Mouse (Mus musculus) c-Kit-positive CD71-positive TER-119-positive erythroid progenitor cells, embryonic 14.5 days (primary cell): ENCODE data around the gene Sez6l2.

Source experiments
- DNase-seq: peaks from one replicate; pipeline ENCODE4 v3.0.0-alpha.2; 2013; ENCODE audit warnings: low spot score

Gene Sez6l2

GRCm38 (mm10) chr7:127008239-127009019 lies 58.1 kb downstream of the Sez6l2 start:
- peak; percentile 76 for DNase-seq

GRCm38 (mm10) chr7:127009307-127010085 lies 59.1 kb downstream of the Sez6l2 start:
- no peak for DNase-seq

GRCm38 (mm10) chr7:127011051-127011450 lies 60.7 kb downstream of the Sez6l2 start:
- DNase-seq = no peak

DNA sequence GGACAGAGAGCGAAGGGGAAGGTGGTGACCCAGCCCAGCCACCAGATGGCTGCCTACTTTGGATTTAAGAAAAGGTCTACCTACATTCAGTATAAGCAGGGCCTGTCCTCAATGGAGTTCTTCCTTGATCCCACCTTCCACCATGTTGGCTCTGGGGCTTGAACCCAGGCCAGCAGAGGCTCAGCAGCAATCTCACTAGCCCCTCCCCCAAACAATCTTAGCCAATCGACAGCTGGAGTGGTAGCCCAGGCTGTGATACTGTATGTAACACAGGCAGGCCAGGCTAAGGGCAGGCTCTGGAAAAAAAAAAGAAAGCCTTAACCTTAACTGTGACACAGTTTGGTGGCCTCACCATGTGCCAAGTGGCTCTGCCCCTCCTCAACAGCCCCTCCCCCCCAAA lies 61.4 kb downstream of the Sez6l2 start:
- DNase-seq = no peak

DNA sequence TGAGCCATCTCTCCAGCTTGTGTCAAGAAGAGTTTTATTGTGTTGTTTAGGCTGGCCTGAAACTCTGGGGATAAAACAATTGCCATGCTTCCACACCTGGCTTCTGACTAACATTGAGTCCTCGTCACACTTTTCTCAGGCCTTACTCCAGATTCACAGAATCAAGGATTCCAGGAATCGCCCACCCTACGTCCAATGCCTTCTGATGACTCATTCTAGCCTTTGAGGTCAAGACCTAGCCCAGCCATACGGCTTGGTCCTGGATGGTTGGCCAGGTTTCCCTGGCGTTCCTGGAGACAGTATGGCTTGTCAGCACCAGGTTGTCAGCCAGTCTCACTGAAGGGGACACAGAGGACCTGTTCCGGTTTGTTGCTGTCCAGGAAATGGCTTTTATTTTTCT lies 62.0 kb downstream of the Sez6l2 start:
- no peak for DNase-seq

GRCm38 (mm10) chr7:127012845-127013244 lies 62.5 kb downstream of the Sez6l2 start:
- DNase-seq = no peak

- no peak for DNase-seq
Measured at GRCm38 (mm10) chr7:127013385-127013784, 63.0 kb downstream of the Sez6l2 start.

DNA sequence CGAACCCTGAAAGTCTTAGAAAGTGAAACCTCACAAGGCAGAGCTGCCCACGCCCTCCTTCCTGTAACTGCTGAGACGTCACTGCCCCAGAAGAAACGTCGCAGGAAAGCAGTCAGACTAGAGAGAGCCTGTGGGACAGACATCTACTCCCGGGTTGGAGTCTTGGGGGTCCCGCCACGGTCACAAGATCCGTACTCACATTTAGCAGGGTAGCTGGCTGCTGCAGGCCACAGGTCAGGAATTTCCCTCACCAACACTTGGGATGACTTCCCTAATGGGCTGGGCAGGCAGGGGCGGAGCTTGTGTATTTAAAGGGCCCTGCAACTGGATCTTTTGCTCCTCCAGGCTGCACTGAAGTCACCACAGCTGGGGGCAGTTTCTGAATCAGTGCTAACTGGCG lies 64.0 kb downstream of the Sez6l2 start, which contains the start of gene Mvp:
TSS of gene Mvp (minus strand) at position 302 of the 400 bp plus-strand sequence.
- DNase-seq = peak; percentile 58

DNA sequence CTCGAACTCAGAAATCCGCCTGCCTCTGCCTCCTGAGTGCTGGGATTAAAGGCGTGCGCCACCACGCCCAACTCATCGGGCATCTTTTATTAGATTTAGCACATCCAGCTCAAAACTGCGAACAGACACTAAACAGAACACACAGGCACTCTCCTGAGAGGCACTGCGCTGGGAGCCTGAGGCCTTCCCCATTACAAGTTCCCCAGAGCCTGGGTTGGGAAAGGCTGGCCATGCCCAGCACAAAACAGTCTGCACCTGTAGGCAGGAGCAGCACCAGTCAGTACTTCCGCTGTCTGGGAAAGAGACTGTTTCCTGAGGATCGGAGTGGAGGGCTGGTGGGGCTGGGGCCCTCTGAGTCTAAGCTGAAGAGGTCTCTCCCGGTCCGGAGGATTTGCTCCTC lies 64.6 kb downstream of the Sez6l2 start:
- no peak for DNase-seq

- DNase-seq = peak; percentile 45
Measured at GRCm38 (mm10) chr7:127016081-127016480, 65.7 kb downstream of the Sez6l2 start.

GRCm38 (mm10) chr7:127016481-127016485 lies 65.9 kb downstream of the Sez6l2 start, which contains the start of gene Pagr1b:
TSS of gene Pagr1b (minus strand) at chr7:127016484.
- DNase-seq = no peak

DNA sequence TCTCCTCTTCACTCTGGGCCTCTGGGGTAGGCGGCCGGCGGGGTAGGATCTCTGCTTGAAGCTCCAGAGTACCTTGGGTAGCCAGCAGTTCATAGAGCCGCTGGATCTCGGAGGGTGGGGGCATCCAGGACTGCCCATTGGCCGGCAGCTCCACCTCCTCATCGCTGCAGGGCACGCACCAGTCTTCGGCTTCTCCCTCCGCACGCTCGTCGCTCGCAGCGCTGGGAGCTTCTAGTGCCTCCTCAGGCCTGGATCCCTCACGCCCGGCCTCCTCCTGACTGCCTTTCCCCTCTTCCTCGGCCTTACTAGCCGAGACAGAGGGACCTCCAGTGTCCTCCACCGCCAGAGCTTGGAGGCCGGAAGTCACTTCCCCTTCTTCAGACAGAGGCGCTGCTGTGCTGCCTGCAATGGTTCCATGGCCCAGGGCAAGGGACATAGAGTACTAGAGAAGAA lies 66.1 kb downstream of the Sez6l2 start:
- peak; percentile 62 for DNase-seq

GRCm38 (mm10) chr7:127016971-127017949 lies 66.9 kb downstream of the Sez6l2 start, which contains the start of gene Pagr1a:
TSS of gene Pagr1a (minus strand) at chr7:127017352.
- peak; percentile 100 for DNase-seq

DNA sequence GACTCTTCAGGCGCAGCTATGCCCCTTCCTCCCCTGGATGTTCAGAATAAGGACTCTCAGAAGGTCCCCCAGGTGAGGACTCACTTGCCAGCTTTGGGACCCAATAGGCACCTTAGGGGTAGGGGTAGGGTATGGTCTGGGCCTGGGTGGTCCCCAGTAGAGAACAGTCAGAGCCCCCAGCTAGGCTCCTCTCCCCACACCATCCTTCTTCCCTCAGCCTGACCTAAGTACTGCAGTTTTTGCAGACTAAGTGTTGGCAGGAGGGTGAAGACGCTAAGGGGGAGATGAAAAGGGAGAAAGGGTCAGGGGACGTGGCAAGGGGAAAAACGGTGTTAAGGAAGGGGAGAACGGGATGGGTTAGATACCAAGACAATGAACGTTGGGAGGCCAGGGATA lies 67.6 kb downstream of the Sez6l2 start:
- no peak for DNase-seq

- no peak for DNase-seq
Measured at GRCm38 (mm10) chr7:127018416-127019305, 68.3 kb downstream of the Sez6l2 start.

DNA sequence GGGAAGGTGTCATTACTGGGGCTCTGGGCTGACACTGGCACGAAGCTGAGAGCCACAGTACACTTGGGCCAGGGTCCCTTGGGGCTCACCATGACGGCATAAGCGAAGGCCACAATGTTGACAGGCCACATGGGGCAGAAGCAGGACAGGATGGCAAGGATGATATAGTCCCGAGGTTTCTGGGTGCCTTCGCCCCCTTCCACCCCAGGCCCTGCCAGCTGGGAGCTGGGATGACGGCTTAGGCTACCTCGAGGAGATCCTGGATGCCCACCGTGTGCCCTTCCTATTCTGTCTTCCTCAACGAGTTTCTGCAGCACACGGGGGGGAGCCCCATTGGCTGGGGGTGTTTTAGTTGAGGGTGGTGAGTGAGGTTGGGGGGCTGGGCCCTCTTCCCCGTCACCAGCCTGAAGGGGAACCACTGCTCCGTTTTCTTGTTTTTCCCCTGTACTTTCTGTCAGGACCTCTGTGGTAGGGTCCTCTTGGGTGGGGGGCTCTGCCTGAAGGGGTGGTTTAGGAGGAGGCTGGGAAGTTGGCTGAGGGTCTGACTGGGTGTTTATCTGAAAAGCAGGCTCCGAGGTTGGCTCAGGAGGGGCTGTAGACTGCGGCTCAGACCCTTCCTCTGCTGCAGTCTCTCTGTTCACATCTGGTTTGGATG lies 69.1 kb downstream of the Sez6l2 start:
- no peak for DNase-seq

DNA sequence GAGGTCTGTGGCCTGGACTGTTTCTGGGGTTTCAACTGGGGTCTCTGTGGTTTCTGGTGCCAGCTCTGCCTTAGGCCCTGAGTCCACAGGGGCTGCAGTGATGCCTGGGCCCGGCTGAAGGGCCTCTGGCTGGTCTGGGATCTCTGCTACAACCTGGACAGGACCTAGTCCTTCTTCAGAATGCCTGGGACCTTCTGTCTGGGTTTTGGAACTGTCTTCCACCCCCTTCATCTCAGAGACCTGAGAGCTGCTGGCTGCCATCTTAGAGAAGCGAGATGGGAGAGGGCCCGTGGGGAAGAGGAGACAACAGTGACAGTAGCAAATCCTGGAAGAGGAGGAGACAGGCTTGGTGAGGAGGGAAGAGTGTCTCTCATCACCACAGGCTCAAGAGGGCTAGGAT lies 69.7 kb downstream of the Sez6l2 start:
- DNase-seq = no peak
